Mouse (Mus musculus) megakaryocyte, embryonic 14.5 days (primary cell): Measurements from ENCODE around the gene Ccdc24. TPM values are rescaled to one million over a fixed set of nuclear protein-coding genes. Genes with fewer than 3 reads are reported as not detected.

Experiments
- H3K27me3 ChIP-seq: replicated peaks from 2 replicates; pipeline ENCODE3; 2012; ENCODE audit warnings: inconsistent platforms
- H3K36me3 ChIP-seq: replicated peaks from 2 replicates; pipeline ENCODE3; 2012; ENCODE audit warnings: low read length, inconsistent platforms, mixed read lengths
- H3K4me1 ChIP-seq: 2 replicates; pipeline ENCODE4 v1.6.1; 2012; ENCODE audit warnings: inconsistent platforms
- H3K4me3 ChIP-seq: replicated peaks from 2 replicates; pipeline ENCODE3; 2012; ENCODE audit warnings: moderate library complexity, mild to moderate bottlenecking, inconsistent platforms
- H3K9me3 ChIP-seq: 2 replicates; pipeline ENCODE4 v1.6.1; 2012; ENCODE audit warnings: inconsistent platforms
- FLI1 ChIP-seq: IDR thresholded peaks from 2 replicates; pipeline ENCODE4 v1.6.1; 2012; ENCODE audit warnings: low read length, inconsistent platforms, mixed read lengths
- GATA1 ChIP-seq: IDR thresholded peaks from 3 replicates; pipeline ENCODE4 v1.6.1; 2012; ENCODE audit warnings: mixed read lengths, low read length, inconsistent platforms, borderline replicate concordance
- polyA plus RNA-seq: library from polyadenylated mRNA; stranded (reverse); fragments of >175 nt; gene quantifications from 2 replicates; pipeline ENCODE4 v1.2.3, GENCODE M21; 2012; ENCODE audit warnings: low replicate concordance; ENCODE audit not compliant: insufficient read depth

Ccdc24 gene
- polyA plus RNA-seq, 1 experiment, result not detected

- no peaks in the 10 kb centered on the region for H3K9me3 ChIP-seq
- no peaks in the 10 kb centered on the region for H3K27me3 ChIP-seq
- no peak overlapping the region for H3K4me3 ChIP-seq
- peaks cover 80% of the 10 kb centered on the region for H3K4me1 ChIP-seq
- H3K36me3 ChIP-seq, result peaks cover 40% of the 10 kb centered on the region
- TF ChIP-seq GATA1, result no peak
- no peak for TF ChIP-seq FLI1
These were observed 41.1 kb upstream of the Ccdc24 start for GRCm38 (mm10) chr4:117913421-117913820.

- peak overlapping the region; percentile 56 for H3K4me3 ChIP-seq
- peaks cover 47% of the 10 kb centered on the region for H3K36me3 ChIP-seq
- H3K4me1 ChIP-seq, result peaks cover 79% of the 10 kb centered on the region
- no peaks in the 10 kb centered on the region for H3K27me3 ChIP-seq
- no peaks in the 10 kb centered on the region for H3K9me3 ChIP-seq
- TF ChIP-seq FLI1 (no peak), GATA1 (no peak)
These were observed 40.4 kb upstream of the Ccdc24 start for GRCm38 (mm10) chr4:117912685-117913273.

DNA sequence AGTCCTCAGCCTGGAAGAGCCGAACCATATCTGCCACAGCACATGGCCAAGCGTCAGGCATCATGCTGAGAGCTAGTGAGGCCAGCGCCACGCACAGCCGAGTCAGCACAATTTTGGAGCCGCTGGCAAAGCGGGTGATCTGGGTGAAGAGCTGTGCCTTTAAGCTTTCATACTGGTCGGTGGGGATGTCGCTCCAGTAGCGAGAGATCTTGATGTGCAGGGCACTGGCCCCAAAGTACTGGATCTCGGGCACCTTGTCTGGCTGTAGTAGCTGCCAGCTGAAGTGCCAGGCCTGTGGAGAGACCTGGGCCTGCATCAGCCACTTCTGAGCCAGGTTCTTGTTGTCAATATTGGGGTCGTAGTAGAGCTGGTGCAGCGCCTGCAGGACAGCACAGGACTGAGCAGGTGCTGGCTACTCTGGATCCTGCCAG, 39.8 kb upstream of the Ccdc24 start:
- peaks cover 76% of the 10 kb centered on the region for H3K4me1 ChIP-seq
- TF ChIP-seq FLI1 (no peak), GATA1 (no peak)
- H3K9me3 ChIP-seq, result no peaks in the 10 kb centered on the region
- no peaks in the 10 kb centered on the region for H3K27me3 ChIP-seq
- H3K4me3 ChIP-seq, result no peak overlapping the region
- peaks cover 52% of the 10 kb centered on the region for H3K36me3 ChIP-seq

DNA sequence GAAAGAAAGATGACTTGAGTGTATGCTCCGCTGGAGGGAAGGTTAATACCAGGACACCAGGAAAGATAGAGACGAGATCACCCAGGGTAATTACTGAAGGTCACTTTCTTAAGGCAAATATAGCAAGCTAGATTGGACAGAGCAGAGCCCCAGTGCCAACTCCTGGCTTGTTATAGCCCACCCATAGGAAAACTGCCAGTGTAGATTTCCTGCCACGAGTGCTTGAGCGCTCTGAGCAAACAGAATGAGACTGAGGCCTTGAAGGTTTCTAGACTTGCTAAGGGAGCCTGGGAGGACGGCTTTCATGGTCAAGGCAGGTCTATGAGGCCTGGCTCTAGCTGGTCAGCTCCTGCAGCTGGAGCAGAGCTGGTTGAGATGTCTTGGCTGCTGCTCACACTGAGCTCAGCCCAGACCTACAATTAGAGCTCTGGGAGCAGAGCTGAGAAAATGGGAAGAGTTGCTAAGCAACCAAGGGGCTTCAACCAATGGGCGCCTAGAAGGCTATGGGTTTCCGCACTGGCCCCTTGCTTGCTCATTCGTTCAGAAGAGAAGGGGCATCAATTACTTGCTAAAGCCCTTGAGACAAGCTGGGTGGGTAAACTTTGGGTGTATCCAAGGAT, 36.6 kb upstream of the Ccdc24 start:
- Histone ChIP-seq H3K4me3 (no peak overlapping the region), H3K4me1 (peaks cover 55% of the 10 kb centered on the region), H3K36me3 (peaks cover 81% of the 10 kb centered on the region), H3K27me3 (no peaks in the 10 kb centered on the region), H3K9me3 (no peaks in the 10 kb centered on the region)
- TF ChIP-seq FLI1 (no peak), GATA1 (no peak)

- Histone ChIP-seq H3K36me3 (peaks cover 89% of the 10 kb centered on the region), H3K4me1 (peaks cover 27% of the 10 kb centered on the region), H3K9me3 (no peaks in the 10 kb centered on the region), H3K27me3 (no peaks in the 10 kb centered on the region), H3K4me3 (no peak overlapping the region)
- TF ChIP-seq FLI1, result no peak
- TF ChIP-seq GATA1, result no peak
These were observed 33.8 kb upstream of the Ccdc24 start for GRCm38 (mm10) chr4:117906196-117906595.

GRCm38 (mm10) chr4:117904761-117905160, 32.4 kb upstream of the Ccdc24 start:
- peaks cover 94% of the 10 kb centered on the region for H3K36me3 ChIP-seq
- no peak for TF ChIP-seq GATA1
- no peak for TF ChIP-seq FLI1
- H3K27me3 ChIP-seq, result no peaks in the 10 kb centered on the region
- no peaks in the 10 kb centered on the region for H3K9me3 ChIP-seq
- peaks cover 20% of the 10 kb centered on the region for H3K4me1 ChIP-seq
- H3K4me3 ChIP-seq, result no peak overlapping the region

- no peak for TF ChIP-seq GATA1
- TF ChIP-seq FLI1, result no peak
- peaks cover 95% of the 10 kb centered on the region for H3K36me3 ChIP-seq
- no peaks in the 10 kb centered on the region for H3K9me3 ChIP-seq
- no peak overlapping the region for H3K4me3 ChIP-seq
- H3K27me3 ChIP-seq, result no peaks in the 10 kb centered on the region
- peaks cover 14% of the 10 kb centered on the region for H3K4me1 ChIP-seq
These were observed 31.7 kb upstream of the Ccdc24 start for GRCm38 (mm10) chr4:117904094-117904493.

DNA sequence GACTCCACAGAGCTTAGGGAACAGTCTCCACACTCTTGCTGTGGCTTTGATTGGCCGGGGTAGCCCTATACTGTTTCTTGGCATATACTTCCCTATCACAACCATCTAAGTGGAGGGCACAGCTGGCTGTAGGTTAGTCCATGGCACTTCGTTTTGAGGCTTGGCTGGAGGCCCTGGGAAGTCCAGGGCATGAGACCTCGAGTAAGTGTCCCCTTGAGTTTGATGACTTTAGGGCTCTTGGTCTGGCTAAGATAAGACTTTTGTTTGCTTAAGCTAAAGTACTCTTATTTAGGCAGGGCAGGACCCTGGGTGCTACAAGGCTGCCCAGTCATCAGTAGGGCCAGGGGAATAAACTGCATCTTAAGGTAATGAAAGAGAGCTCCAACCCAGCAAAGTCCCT, 25.8 kb upstream of the Ccdc24 start:
- no peak overlapping the region for H3K4me3 ChIP-seq
- no peaks in the 10 kb centered on the region for H3K9me3 ChIP-seq
- peaks cover 4% of the 10 kb centered on the region; the same call in 1 of the 2 replicates for H3K4me1 ChIP-seq
- H3K27me3 ChIP-seq, result no peaks in the 10 kb centered on the region
- TF ChIP-seq GATA1 (no peak), FLI1 (no peak)
- H3K36me3 ChIP-seq, result peaks cover 99% of the 10 kb centered on the region

- no peaks in the 10 kb centered on the region for H3K9me3 ChIP-seq
- no peak overlapping the region for H3K4me3 ChIP-seq
- H3K27me3 ChIP-seq, result no peaks in the 10 kb centered on the region
- peaks cover 16% of the 10 kb centered on the region for H3K4me1 ChIP-seq
- TF ChIP-seq GATA1, result no peak
- TF ChIP-seq FLI1, result no peak
- H3K36me3 ChIP-seq, result peaks cover 78% of the 10 kb centered on the region
These were observed 23.7 kb upstream of the Ccdc24 start for GRCm38 (mm10) chr4:117896031-117896430.

- Histone ChIP-seq H3K9me3 (no peaks in the 10 kb centered on the region), H3K4me1 (peaks cover 23% of the 10 kb centered on the region), H3K36me3 (peaks cover 73% of the 10 kb centered on the region), H3K27me3 (no peaks in the 10 kb centered on the region), H3K4me3 (no peak overlapping the region)
- TF ChIP-seq FLI1 (no peak), GATA1 (no peak)
These were observed 23.0 kb upstream of the Ccdc24 start for GRCm38 (mm10) chr4:117895339-117895738.
